Mouse (Mus musculus) macrophage (primary cell): Measurements from ENCODE around the gene Zfand5. TPM values are rescaled to one million over a fixed set of nuclear protein-coding genes. Genes with fewer than 3 reads are reported as not detected.

ENCODE experiments used
- polyA plus RNA-seq: library from polyadenylated mRNA; stranded (reverse); fragments of 250-400 nt; gene quantifications from 3 replicates; pipeline ENCODE4 v1.2.4, GENCODE M21; 2018; ENCODE audit warnings: inconsistent platforms

The Zfand5 gene
- polyA plus RNA-seq, 1 experiment from 2014 or later: 110 TPM

Other genes with a start within 250 kb of the Zfand5 start
- 6.0 to 13.2 TPM (median 7.6 TPM) in 3 replicates for gene Gda, start 201.2 kb downstream of the Zfand5 start, polyA plus RNA-seq